Mouse (Mus musculus) central nervous system, embryonic 11.5 days (tissue): ENCODE results near the gene Stat1. TPM values are rescaled to one million over a fixed set of nuclear protein-coding genes. Genes with fewer than 3 reads are reported as not detected.

ENCODE experiments used
- polyA plus RNA-seq: library from polyadenylated mRNA; depleted of rRNA; stranded (reverse); fragments of >200 nt; gene quantifications from 2 replicates; pipeline ENCODE4 v1.2.3, GENCODE M21; 2012; rRNA removed

Gene Stat1
- 8.0 and 8.6 TPM in 2 replicates for polyA plus RNA-seq

DNA sequence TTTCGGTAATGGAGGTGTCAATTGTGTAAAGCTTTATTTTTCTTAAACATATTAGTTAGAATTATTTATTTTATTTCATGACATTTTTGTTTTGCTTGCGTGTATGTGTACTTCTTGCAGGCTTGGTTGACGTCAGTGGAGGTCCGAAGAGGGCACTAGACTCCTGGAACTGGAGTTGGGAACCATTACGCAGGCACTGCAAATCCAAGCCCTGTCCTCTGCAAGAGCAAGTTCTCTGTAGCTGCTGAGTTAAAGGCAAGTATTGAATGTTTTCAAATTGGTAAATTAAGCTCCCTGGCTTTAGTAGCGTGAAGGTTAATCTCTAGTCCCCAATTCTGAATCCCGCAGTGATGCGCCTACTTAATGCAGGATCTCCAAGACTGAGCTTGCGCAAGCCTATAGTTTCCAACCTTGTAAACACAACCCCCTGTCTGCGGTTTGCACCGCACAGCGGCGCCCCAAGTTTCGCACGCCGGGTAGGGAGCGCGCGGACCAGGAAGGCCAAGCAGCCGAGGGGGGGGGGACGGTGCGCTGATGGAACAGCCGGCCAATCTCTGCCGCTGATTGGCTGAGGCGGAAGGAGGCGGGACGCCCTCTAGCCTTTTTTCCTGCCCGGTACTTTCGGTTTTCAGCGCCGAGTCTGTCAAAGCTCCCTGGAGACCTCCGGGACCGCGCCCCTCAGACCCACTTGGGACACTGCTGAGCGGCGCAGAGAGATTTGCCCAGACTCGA lies at the start of gene Stat1:
Stat1 (plus strand) TSS at position 581 of the 732 bp plus-strand sequence.

Other genes with a start within 250 kb of the Stat1 start
- gene Myo1b, start 203.4 kb upstream of the Stat1 start, polyA plus RNA-seq = 74.8 and 80.2 TPM in 2 replicates
- 1.9 and 2.0 TPM in 2 replicates for gene Stat4, start 132.3 kb upstream of the Stat1 start, polyA plus RNA-seq
- 97.3 and 114 TPM in 2 replicates for gene Gls, start 113.8 kb downstream of the Stat1 start, polyA plus RNA-seq